Mouse (Mus musculus): Measurements from ENCODE around the gene Morn3. TPM values are rescaled to one million over a fixed set of nuclear protein-coding genes. Genes with fewer than 3 reads are reported as not detected.
A peak's percentile ranks its signal among the peaks of the same experiment; 100 is the strongest.

Gene Morn3
- polyA plus RNA-seq, 1 experiment from 2014 or later: 0.57 TPM

DNA sequence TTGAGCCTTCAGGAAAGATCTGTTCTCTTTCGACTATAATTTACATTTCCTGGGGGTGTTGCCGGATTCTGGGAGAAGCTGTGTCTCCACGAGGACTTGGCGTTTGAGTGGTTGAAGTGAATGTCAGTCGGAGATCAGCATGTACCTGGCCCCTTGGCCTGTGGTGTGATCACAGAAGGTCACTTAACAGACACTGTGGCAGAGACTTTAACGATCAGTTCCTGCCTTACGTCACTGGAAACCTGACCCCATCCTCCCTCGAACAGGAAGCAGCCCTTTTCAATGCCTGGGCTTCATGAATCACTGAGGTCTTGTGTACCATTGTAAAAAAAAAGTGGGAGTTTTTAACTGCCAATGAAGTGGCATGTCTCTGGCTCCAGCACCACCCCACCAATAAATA is 33.2 kb upstream of the Morn3 start:
- no peak for ATAC-seq
- 50% methylated on average over 8 of the region's 8 CpGs for WGBS
- Histone ChIP-seq H3K27me3 (replicated peaks; ENCODE audit: control insufficient read depth, insufficient read depth, low read length) (no peaks in the 10 kb centered on the region), H3K4me2 (ENCODE audit: low read depth, low read length) (no peak overlapping the region), H3K9me3 (ENCODE audit: control insufficient read depth, low read length) (peaks cover 4% of the 10 kb centered on the region; the same call in 1 of the 2 replicates), H3K27ac (ENCODE audit: low read length) (peak overlapping the region; percentile 11; the same call in 1 of the 2 replicates), H3K36me3 (ENCODE audit: control insufficient read depth, insufficient read depth, low read length) (no peaks in the 10 kb centered on the region), H3K9ac (ENCODE audit: low read depth, low read length) (no peak overlapping the region), H3K4me1 (ENCODE audit: control insufficient read depth, insufficient read depth, low read length) (peaks cover 16% of the 10 kb centered on the region), H3K4me3 (ENCODE audit: low read length) (no peak overlapping the region)

DNA sequence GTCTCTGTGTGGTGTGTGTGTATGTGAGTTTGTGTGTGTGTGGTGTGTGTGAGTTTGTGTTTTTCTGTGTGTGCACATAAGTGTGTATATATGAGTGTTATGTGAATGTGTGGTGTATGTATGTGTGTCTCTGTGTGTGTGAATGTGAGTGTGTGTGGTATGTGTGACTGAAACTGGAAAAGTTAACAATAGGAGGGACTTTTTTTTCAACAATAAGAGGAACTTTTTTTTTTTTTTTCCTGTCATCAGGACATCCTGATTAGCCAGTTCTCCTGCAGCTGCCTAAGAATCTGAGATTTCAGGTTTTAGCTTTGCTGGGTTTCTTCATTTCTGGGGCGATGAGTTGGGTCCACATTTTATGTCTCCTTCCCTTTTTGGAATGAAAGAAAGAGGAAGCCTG is 32.8 kb upstream of the Morn3 start:
- no peaks in the 10 kb centered on the region for H3K27me3 ChIP-seq (replicated peaks; ENCODE audit: control insufficient read depth, insufficient read depth, low read length)
- peak overlapping the region; percentile 11; the same call in 1 of the 2 replicates for H3K27ac ChIP-seq (ENCODE audit: low read length)
- peaks cover 4% of the 10 kb centered on the region; the same call in 1 of the 2 replicates for H3K9me3 ChIP-seq (ENCODE audit: control insufficient read depth, low read length)
- no peaks in the 10 kb centered on the region for H3K36me3 ChIP-seq (ENCODE audit: control insufficient read depth, insufficient read depth, low read length)
- H3K9ac ChIP-seq (ENCODE audit: low read depth, low read length): no peak overlapping the region
- ATAC-seq: no peak
- peaks cover 16% of the 10 kb centered on the region for H3K4me1 ChIP-seq (ENCODE audit: control insufficient read depth, insufficient read depth, low read length)
- no peak overlapping the region for H3K4me3 ChIP-seq (ENCODE audit: low read length)
- no peak overlapping the region for H3K4me2 ChIP-seq (ENCODE audit: low read depth, low read length)
- 71% methylated on average over 1 of the region's 1 CpGs for WGBS

DNA sequence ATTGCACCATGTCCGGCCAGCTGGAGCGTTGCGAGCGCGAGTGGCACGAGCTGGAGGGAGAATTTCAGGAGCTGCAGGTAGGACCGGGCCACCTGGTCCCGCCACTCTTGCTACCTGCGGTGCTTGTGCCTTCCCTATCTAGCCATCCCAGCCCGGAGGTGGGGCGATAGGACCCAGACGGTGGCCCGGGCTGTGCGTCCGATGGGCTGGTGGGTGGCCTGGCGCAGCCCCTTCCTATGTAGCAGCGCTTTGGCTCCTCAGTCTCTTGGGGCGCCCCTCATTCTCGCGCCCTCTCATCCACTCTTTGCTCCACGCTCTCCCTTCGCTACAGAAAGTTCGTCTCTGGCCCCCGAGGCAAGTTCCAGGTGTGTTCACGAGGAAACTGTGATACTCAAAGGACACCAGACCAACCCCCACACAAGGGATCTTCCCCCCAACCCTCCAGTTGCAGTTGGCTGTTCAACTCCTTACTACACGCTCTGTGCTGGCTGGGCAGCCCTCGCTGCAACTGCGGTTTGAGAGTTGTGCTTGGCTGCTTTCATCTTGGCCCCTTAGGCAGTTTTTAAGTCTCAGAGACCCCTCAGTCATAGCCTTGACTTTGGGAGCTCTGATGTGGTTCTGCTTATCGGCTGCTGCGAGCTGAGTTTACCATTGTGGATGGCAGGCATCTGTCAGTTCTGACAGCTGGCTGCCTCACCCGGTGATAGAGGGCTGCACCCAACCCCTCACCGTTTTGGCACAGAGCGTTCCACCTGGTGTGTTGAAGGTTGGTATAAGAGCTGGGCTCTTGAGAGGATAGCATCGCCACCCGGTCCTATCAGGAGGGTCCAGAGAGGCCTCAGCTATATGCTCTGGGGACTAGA is 29.8 kb upstream of the Morn3 start:
- no peaks in the 10 kb centered on the region for H3K27me3 ChIP-seq (replicated peaks; ENCODE audit: control insufficient read depth, insufficient read depth, low read length)
- 3% methylated on average over 35 of the region's 35 CpGs for WGBS
- peaks cover 4% of the 10 kb centered on the region; the same call in 1 of the 2 replicates for H3K9me3 ChIP-seq (ENCODE audit: control insufficient read depth, low read length)
- peaks cover 16% of the 10 kb centered on the region for H3K4me1 ChIP-seq (ENCODE audit: control insufficient read depth, insufficient read depth, low read length)
- H3K4me2 ChIP-seq (ENCODE audit: low read depth, low read length): peak overlapping the region; percentile 99
- H3K36me3 ChIP-seq (ENCODE audit: control insufficient read depth, insufficient read depth, low read length): no peaks in the 10 kb centered on the region
- peak; percentile 83 for ATAC-seq
- peak overlapping the region; percentile 48; the same call in 1 of the 2 replicates for H3K27ac ChIP-seq (ENCODE audit: low read length)
- H3K9ac ChIP-seq (ENCODE audit: low read depth, low read length): peak overlapping the region; percentile 80
- H3K4me3 ChIP-seq (ENCODE audit: low read length): peak overlapping the region; percentile 78

DNA sequence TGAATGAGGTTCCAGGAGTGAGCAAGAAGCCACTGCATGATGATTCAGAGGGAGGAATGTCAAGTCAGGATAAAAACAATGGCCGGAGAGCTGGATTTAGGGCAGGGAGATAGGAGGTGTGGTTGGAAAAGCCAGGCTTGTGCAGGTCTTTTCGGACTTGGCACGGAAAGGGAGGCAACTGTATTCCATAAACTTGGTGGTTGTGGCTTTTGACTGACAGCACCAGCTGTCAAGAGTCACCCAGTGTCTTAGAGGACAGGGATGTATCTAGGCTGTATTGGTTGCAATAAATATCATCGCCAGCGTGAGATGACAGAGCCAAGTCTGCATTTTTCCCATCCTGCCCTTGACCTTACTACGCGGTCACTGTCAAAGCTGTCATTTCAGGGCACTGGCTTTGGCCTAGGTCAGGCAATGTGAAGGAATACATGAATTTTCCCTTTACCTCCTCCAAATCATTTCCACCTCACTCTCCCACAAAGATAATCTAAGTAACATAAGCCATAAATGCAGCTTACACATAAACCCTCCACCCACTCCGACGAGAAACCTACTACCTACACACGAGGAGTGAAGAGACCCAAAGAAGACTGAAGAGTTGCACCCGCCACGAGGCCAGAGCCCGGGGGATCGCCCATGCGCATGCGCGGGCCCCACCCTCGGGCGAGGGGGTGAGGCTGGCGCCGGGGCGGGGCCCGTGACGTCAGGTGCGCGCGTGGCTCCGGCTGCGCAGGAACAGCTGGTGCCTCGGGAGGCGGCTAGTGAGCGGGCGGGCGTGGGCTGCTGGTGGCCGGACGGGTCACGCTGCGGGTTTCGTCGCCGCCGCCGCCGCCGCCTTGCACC is 29.0 kb upstream of the Morn3 start:
- Histone ChIP-seq H3K36me3 (ENCODE audit: control insufficient read depth, insufficient read depth, low read length) (no peaks in the 10 kb centered on the region), H3K27ac (ENCODE audit: low read length) (peak overlapping the region; percentile 48), H3K4me1 (ENCODE audit: control insufficient read depth, insufficient read depth, low read length) (peaks cover 16% of the 10 kb centered on the region), H3K4me2 (ENCODE audit: low read depth, low read length) (peak overlapping the region; percentile 99), H3K27me3 (replicated peaks; ENCODE audit: control insufficient read depth, insufficient read depth, low read length) (no peaks in the 10 kb centered on the region), H3K9me3 (ENCODE audit: control insufficient read depth, low read length) (peaks cover 4% of the 10 kb centered on the region; the same call in 1 of the 2 replicates), H3K4me3 (ENCODE audit: low read length) (peak overlapping the region; percentile 78), H3K9ac (ENCODE audit: low read depth, low read length) (peak overlapping the region; percentile 80)
- 7% methylated on average over 45 of the region's 45 CpGs for WGBS
- peak; percentile 96 for ATAC-seq

DNA sequence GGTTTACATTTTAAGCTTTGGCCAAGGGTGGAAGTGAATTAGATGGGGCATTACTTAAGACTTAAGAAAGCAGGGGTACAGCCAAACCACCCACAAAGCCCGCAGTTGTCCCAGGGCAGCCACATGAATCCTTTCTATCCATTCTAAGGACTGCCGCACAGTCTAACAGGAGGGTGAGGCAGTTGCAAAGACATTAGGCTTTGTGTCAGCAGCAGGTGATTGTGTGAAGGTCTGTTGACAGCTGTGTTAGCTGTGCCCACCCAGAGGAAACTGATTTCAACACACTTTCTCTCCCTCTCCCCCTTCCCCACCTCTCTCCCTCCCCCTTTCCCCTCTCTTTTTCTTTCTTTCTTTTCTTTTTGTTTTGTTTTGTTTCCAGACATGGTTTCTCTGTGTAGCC is 21.9 kb upstream of the Morn3 start:
- WGBS: 97% methylated on average over 2 of the region's 2 CpGs
- Histone ChIP-seq H3K9me3 (ENCODE audit: control insufficient read depth, low read length) (no peaks in the 10 kb centered on the region), H3K4me2 (ENCODE audit: low read depth, low read length) (no peak overlapping the region), H3K27ac (ENCODE audit: low read length) (no peak overlapping the region), H3K36me3 (ENCODE audit: control insufficient read depth, insufficient read depth, low read length) (no peaks in the 10 kb centered on the region), H3K4me1 (ENCODE audit: control insufficient read depth, insufficient read depth, low read length) (no peaks in the 10 kb centered on the region), H3K27me3 (replicated peaks; ENCODE audit: control insufficient read depth, insufficient read depth, low read length) (no peaks in the 10 kb centered on the region), H3K9ac (ENCODE audit: low read depth, low read length) (no peak overlapping the region), H3K4me3 (ENCODE audit: low read length) (no peak overlapping the region)
- no peak for ATAC-seq

DNA sequence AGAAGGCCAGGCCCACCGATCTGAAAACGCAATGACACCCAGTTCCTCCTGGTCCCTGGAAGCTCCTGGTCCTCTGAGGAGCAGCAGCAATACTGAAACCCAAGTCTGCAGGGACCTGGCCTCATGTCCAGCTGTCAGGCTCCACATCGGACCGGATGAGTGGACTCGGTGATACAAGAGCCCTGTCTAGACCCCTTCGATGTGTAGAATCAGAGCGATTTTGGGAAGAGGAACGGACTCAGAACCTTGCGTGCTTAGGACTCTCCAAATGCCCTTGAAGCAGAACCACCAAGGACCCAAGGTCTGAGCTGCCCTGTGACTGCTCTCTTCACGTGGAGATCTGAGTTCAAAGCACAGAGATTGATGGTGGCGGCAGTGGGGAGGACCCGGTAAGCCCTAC is 21.3 kb upstream of the Morn3 start, which contains the start of gene Tmem120b:
Gene Tmem120b (plus strand): TSS at position 301 of the 400 bp plus-strand sequence.
- Histone ChIP-seq H3K4me3 (ENCODE audit: low read length) (no peak within 1 kb of the TSS), H3K9me3 (ENCODE audit: control insufficient read depth, low read length) (no peaks in the 10 kb centered on the region), H3K9ac (ENCODE audit: low read depth, low read length) (no peak within 1 kb of the TSS), H3K4me2 (ENCODE audit: low read depth, low read length) (no peak within 1 kb of the TSS), H3K27me3 (replicated peaks; ENCODE audit: control insufficient read depth, insufficient read depth, low read length) (no peaks in the 10 kb centered on the region), H3K36me3 (ENCODE audit: control insufficient read depth, insufficient read depth, low read length) (no peaks in the 10 kb centered on the region), H3K27ac (ENCODE audit: low read length) (no peak within 1 kb of the TSS), H3K4me1 (ENCODE audit: control insufficient read depth, insufficient read depth, low read length) (no peaks in the 10 kb centered on the region)
- 87% methylated on average over 12 of the region's 12 CpGs for WGBS
- ATAC-seq: no peak

DNA sequence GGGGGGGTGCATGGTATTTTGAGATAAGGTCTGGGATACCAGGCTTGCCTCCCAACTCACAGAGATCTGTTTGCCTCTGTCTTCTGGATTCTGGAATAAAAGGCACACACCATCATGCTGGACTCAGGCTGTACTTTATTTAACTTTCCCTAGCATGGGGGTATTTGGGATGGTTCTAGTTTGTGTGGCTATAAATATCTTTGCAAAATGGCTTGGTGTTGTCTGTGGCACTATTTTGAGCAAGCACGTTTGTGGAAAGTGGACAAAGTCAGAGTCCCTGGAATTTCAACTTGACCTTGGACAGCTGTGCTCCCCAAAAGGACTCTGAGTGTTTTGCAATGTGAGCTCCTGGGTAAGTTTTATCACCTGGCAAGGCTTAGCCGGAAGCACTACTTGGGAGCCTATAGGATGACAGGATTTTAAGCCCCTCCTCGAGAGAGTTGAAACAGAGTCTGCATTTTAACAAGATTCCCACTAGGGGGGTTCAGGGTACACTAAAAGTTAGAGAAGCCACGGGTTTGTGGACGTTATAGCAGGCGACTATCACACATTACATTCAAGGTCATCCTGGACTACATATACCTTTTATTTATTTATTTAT is 20.7 kb upstream of the Morn3 start:
- no peak overlapping the region for H3K27ac ChIP-seq (ENCODE audit: low read length)

DNA sequence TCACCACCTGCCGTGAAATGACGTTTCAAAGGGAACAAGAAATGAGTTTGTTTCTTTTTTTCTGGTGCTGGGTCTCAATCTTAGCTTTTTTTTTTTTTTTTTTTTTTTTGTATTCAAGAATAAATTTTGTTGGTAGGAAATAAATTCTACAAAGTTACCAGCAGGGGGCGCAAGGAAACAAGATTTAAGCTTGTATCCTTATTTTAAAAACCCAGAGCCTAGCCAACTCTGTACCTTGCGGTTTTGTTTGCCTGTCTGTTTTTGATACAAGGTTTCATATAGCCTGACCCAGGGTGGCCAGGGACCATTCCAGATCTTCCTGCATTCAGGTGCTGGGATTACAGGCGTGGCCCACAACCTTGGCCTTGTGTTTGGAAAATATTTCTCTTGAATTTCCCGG is 17.4 kb upstream of the Morn3 start:
- 30% methylated on average over 6 of the region's 6 CpGs for WGBS
- no peak overlapping the region for H3K4me3 ChIP-seq (ENCODE audit: low read length)
- ATAC-seq: no peak
- no peaks in the 10 kb centered on the region for H3K27me3 ChIP-seq (replicated peaks; ENCODE audit: control insufficient read depth, insufficient read depth, low read length)
- no peak overlapping the region for H3K27ac ChIP-seq (ENCODE audit: low read length)
- no peaks in the 10 kb centered on the region for H3K36me3 ChIP-seq (ENCODE audit: control insufficient read depth, insufficient read depth, low read length)
- no peak overlapping the region for H3K4me2 ChIP-seq (ENCODE audit: low read depth, low read length)
- peaks cover 5% of the 10 kb centered on the region; the same call in 1 of the 2 replicates for H3K4me1 ChIP-seq (ENCODE audit: control insufficient read depth, insufficient read depth, low read length)
- no peak overlapping the region for H3K9ac ChIP-seq (ENCODE audit: low read depth, low read length)
- no peaks in the 10 kb centered on the region for H3K9me3 ChIP-seq (ENCODE audit: control insufficient read depth, low read length)

More for the DNA sequence above, 20.7 kb upstream of the Morn3 start:
- Histone ChIP-seq H3K4me3 (ENCODE audit: low read length) (no peak overlapping the region), H3K36me3 (ENCODE audit: control insufficient read depth, insufficient read depth, low read length) (no peaks in the 10 kb centered on the region), H3K4me1 (ENCODE audit: control insufficient read depth, insufficient read depth, low read length) (no peaks in the 10 kb centered on the region), H3K4me2 (ENCODE audit: low read depth, low read length) (no peak overlapping the region), H3K9ac (ENCODE audit: low read depth, low read length) (no peak overlapping the region), H3K27me3 (replicated peaks; ENCODE audit: control insufficient read depth, insufficient read depth, low read length) (no peaks in the 10 kb centered on the region), H3K9me3 (ENCODE audit: control insufficient read depth, low read length) (no peaks in the 10 kb centered on the region)
- ATAC-seq: peak; percentile 55
- 12% methylated on average over 6 of the region's 6 CpGs for WGBS

DNA sequence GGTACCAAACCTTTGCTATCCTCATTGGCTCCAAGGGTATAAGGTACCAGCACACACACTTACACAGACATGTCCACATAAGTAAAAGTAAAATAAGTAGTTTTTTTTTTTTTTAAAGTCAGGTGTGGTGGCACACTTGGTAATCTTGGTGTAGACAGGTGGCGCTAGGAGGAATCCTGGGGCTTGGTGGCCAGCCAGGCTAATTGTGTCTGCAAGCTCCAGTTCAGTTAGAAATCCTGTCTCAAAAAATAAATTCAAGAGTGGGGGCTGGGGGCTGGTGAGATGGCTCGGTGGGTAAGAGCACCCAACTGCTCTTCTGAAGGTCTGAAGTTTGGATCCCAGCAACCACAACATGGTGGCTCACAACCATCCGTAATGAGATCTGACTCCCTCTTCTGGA is 16.3 kb upstream of the Morn3 start:
- Histone ChIP-seq H3K4me3 (ENCODE audit: low read length) (no peak overlapping the region), H3K36me3 (ENCODE audit: control insufficient read depth, insufficient read depth, low read length) (no peaks in the 10 kb centered on the region), H3K27me3 (replicated peaks; ENCODE audit: control insufficient read depth, insufficient read depth, low read length) (no peaks in the 10 kb centered on the region), H3K4me2 (ENCODE audit: low read depth, low read length) (no peak overlapping the region), H3K4me1 (ENCODE audit: control insufficient read depth, insufficient read depth, low read length) (peaks cover 8% of the 10 kb centered on the region), H3K9ac (ENCODE audit: low read depth, low read length) (no peak overlapping the region), H3K9me3 (ENCODE audit: control insufficient read depth, low read length) (no peaks in the 10 kb centered on the region), H3K27ac (ENCODE audit: low read length) (no peak overlapping the region)
- 82% methylated on average over 3 of the region's 3 CpGs for WGBS
- ATAC-seq: no peak

Data from intestine, embryonic 16.5 days (tissue).